Mouse (Mus musculus): ENCODE results near the gene Gprc5a. TPM values are rescaled to one million over a fixed set of nuclear protein-coding genes. Genes with fewer than 3 reads are reported as not detected.
A peak's percentile ranks its signal among the peaks of the same experiment; 100 is the strongest.

The Gprc5a gene
- under 1 TPM; 0.38 to 0.65 TPM for total RNA-seq (2021)
- long read RNA-seq, experiment 1: 0 reads
- long read RNA-seq, experiment 2: 0 reads

DNA sequence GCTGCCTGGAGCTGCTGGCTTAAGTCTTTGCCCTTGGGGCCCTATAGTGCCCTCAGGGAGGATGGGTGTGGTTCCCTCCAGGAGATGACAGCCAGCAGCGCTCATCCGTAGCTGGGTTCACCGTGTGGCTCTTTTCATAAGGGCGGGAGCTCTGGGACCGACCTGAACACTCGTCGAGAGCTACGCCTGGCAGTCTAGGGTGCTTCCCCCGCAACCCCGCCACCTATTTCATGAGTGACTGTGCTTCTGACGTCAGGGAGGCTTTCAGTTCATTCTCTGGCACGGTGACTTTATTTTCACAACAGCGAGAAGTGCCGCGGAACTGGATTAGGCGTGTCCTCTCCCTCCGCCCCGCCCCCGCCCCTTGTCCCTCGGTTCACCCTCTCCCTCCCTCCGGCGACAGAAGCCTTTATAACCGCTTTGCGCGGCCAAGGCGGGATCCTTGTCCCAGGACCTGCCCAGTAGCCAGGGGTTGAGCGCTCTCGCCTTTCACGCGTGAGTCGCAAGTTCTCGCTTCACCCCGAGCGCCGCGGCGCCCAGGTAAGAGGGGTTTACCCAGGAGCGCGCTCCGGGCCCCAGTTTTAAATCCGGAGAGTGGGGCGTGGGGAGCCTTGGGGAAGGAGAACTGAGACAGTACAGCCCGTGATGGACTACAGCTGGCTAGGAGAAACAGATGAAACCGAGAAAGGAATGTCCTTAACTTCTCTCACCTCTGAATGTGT lies at the start of gene Gprc5a:
Gene Gprc5a, plus strand, starts transcription at position 416 of the 722 bp plus-strand sequence.
- Histone ChIP-seq H3K27ac (no peak within 1 kb of the TSS), H3K4me3 (peak within 1 kb of the TSS; percentile 43)
- intact Hi-C loops (cut with DNase I): no loop called here
- DNase-seq (ENCODE audit: extremely low spot score in 1 of 2, low spot score in 2 of 2): peak in 1 of 2 experiments; percentile 21
- no peak for TF ChIP-seq CTCF (IDR thresholded peaks at IDR 0.05)

DNA sequence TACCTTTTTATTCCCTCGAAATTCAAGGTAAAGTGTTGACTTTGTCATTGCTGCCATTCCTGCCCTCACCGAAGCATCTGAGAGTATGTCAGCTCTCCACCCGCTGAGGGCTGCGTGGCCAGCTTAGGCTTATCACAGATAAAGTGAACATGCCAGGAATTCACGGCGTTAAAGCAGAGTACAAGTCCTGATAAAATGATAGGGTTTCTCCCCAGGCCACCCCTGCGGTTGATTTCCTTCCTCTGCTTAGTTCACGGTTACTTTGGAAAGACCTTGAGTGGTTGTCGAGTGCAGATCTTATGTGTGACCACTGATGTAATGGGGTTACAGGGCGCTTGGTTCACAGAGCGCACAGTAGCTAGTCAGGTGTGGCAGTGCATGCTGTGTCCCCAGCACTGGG lies 48.2 kb upstream of the Gprc5a start:
- intact Hi-C loops (cut with DNase I): loop anchor here (10.0 kb wide), 1 partner anchor 1808 kb away; the partner anchor contains the start of genes BC049715 and Wbp11
- no peak overlapping the region for H3K27ac ChIP-seq
- no peak for DNase-seq (ENCODE audit: extremely low spot score in 1 of 2, low spot score in 2 of 2)
- TF ChIP-seq CTCF (IDR thresholded peaks at IDR 0.05): no peak
- H3K4me3 ChIP-seq: no peak overlapping the region

DNA sequence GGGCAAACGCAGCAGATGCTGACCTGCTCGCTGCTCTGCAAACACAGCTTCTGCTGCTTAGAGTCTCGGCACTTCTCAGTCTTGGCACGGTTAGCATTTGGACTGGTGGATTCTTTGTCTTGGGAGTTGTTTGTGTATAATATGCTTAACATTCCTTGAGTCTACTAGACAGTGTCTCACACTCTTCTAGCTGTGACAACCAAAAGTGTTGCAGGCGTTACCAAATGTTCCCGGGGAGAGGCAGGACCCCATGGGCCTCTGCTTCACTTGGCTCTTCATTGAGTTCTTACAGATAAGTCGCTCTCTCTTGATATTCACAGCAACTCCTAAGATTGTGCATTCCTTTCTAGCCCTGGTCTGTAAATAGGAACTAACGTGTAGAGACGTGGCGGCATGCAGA lies 45.9 kb upstream of the Gprc5a start:
- H3K27ac ChIP-seq: no peak overlapping the region
- DNase-seq (ENCODE audit: extremely low spot score in 1 of 2, low spot score in 2 of 2): no peak
- intact Hi-C loops (cut with DNase I): loop anchor here (10.0 kb wide), 1 partner anchor 1805 kb away; the partner anchor contains the start of genes BC049715 and Wbp11
- no peak overlapping the region for H3K4me3 ChIP-seq
- TF ChIP-seq CTCF (IDR thresholded peaks at IDR 0.05): no peak

DNA sequence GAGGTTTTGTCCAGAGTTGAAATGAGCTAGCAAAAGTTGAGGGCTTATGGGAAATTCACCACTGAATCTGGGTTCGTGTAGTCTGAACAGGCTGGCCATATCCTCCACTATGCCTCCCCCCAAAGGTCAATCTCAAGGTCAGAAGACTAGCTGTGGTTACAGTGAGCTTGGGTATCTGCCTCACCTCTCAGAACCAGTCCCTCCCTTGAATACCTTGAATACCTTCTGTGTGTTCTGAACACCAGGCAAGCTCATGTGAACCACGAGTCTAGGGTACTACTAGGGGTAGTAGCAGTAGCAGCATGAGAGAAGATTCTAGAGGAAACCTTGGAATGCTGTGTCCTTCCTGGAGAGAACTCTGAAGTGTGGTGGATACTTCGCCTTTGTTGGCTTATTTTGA lies 43.8 kb upstream of the Gprc5a start:
- intact Hi-C loops (cut with DNase I): no loop called here
- no peak for TF ChIP-seq CTCF (IDR thresholded peaks at IDR 0.05)
- DNase-seq (ENCODE audit: extremely low spot score in 1 of 2, low spot score in 2 of 2): no peak
- no peak overlapping the region for H3K4me3 ChIP-seq
- H3K27ac ChIP-seq: no peak overlapping the region

DNA sequence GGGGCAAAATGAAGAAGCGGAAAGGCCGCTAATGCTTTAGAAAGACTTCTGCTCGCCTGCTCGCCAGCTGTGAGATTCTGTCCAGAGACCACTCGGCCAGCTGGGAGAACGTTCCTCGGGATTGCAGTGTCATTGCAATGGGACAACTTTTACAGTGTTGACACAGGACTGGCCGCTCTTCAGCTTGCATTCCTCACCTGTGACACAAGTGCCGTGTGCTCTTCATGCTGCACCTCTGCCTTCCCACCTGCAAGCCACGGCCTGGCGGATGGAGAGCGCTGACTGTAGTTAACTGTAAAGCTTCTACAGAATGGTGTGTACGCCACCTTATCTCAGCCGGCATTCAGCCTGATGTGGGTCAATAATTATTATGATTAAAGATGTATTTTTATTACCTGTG lies 42.1 kb upstream of the Gprc5a start:
- Histone ChIP-seq H3K4me3 (no peak overlapping the region), H3K27ac (no peak overlapping the region)
- no peak for DNase-seq (ENCODE audit: extremely low spot score in 1 of 2, low spot score in 2 of 2)
- intact Hi-C loops (cut with DNase I): no loop called here
- no peak for TF ChIP-seq CTCF (IDR thresholded peaks at IDR 0.05)

DNA sequence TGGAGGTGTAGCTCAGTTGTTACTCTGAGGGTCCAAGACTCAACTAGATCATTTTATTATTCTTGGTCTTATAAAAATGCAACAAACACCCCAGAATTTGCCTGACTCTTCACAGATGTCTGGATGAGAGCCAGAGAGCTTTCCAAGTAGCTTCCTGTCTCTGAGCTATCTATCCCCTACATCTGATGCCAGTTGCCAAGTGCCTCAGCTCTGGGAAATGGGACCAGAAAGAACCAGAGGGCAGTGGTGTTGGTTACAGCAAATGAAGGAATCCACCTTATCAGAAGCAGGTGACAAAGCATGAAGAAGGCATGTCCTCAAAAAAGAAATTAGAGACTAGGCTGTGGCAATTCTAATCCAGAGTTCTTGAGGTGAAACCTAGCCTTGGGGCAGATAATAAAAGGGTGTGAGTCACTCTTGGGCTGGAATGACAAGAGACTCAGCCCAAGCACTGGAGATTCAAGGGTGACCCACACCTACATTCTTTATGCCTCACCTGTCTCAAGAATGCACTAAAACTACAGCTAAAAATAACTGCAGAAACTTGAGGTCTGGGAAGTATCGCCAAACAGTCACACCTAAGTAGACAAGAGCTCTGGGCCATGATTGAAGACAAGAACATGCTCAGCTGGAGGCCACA lies 40.5 kb upstream of the Gprc5a start:
- no peak for DNase-seq (ENCODE audit: extremely low spot score in 1 of 2, low spot score in 2 of 2)
- H3K27ac ChIP-seq: no peak overlapping the region
- no peak overlapping the region for H3K4me3 ChIP-seq
- intact Hi-C loops (cut with DNase I): loop anchor here (5.0 kb wide), 1 partner anchor 57 kb away; no protein-coding TSS in a partner anchor
- TF ChIP-seq CTCF (IDR thresholded peaks at IDR 0.05): no peak

DNA sequence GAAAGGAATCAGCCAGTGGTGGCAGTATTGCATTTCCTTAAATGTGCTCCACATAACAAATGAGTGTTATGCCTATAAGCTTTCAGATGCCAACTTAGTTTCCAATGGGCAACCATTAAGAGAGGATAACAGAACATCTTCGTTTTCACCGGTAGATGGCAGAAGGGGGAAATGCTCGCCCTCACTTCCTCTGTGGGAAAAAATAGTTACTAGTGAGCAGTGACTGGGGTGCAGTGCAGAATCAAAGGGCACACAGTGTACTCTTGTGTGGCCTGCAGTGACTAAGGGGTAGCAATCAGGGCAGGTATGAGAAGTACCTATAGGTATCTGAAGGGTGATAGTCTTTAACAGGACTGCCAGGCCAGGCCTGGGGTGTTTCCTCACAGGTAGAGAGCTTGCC lies 39.2 kb upstream of the Gprc5a start:
- Histone ChIP-seq H3K4me3 (no peak overlapping the region), H3K27ac (no peak overlapping the region)
- TF ChIP-seq CTCF (IDR thresholded peaks at IDR 0.05): peak; percentile 65
- intact Hi-C loops (cut with DNase I): loop anchor here (2.0 to 5.0 kb wide), 2 partner anchors 56 to 119 kb away; no protein-coding TSS in a partner anchor
- peak in 1 of 2 experiments; percentile 26 for DNase-seq (ENCODE audit: extremely low spot score in 1 of 2, low spot score in 2 of 2)

DNA sequence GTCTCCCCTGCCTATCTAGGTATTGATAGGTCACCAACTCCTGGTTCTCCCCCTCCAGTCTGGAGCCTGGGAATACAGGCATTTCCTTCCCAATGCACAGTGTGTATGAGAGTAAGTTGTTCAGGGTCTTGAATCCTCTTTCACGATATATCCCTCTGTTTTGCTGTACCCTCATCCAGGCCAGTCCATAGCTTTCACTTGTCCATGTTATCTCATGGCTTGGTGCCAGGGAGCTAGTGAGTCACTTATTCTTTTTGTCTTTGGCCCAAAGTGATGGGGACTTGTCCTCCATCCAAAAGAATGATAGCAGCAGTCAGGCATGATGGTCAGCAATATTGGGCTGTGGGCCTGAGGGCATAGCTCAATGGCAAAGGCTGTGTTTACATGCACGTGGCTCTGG lies 38.7 kb upstream of the Gprc5a start:
- no peak overlapping the region for H3K27ac ChIP-seq
- TF ChIP-seq CTCF (IDR thresholded peaks at IDR 0.05): no peak
- DNase-seq (ENCODE audit: extremely low spot score in 1 of 2, low spot score in 2 of 2): no peak
- intact Hi-C loops (cut with DNase I): loop anchor here (2.0 to 5.0 kb wide), 2 partner anchors 56 to 118 kb away; no protein-coding TSS in a partner anchor
- H3K4me3 ChIP-seq: no peak overlapping the region

DNA sequence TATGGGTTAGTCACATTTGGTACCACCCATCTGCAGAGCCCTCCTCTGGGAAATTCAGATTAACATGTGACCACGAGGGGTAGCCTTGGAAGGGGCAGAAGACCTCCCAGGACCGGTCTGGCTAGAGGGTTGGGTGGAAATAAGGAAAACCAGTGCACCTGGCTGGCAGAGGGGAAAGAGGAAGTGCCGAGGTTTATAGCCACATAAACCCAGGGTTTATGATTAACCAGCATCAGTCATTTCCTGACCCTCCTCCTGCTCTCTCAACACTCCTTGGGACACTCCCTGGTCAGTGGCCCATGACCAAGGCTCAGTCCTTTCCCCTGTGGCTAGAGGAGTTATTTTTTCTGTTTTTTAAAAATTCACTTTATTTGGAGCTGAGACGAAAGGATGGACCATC lies 36.2 kb upstream of the Gprc5a start:
- intact Hi-C loops (cut with DNase I): loop anchor here (5.0 kb wide), 1 partner anchor 53 kb away; no protein-coding TSS in a partner anchor

DNA sequence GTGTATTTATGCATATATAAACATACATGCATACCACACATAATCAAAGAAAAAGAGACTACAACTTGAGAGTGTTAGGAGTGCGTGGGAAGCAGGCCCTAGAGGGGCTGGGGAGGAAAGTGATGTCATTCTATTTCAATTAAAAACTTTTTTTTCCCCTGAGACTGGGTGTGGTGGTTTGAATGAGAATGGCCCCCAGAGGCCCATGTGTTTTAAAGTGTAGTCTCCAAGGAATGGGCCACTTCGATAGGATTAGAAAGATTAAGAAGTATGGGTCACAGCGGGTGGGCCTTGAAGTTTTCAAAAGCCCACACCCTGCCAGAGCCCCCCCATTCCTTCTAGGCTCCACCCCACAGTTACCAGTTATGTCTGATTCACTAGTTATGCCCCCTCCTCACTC lies 26.8 kb upstream of the Gprc5a start:
- Histone ChIP-seq H3K27ac (no peak overlapping the region), H3K4me3 (no peak overlapping the region)
- intact Hi-C loops (cut with DNase I): no loop called here
- no peak for DNase-seq (ENCODE audit: extremely low spot score in 1 of 2, low spot score in 2 of 2)
- TF ChIP-seq CTCF (IDR thresholded peaks at IDR 0.05): no peak

More for the DNA sequence above, 36.2 kb upstream of the Gprc5a start:
- H3K4me3 ChIP-seq: no peak overlapping the region
- H3K27ac ChIP-seq: no peak overlapping the region
- no peak for DNase-seq (ENCODE audit: extremely low spot score in 1 of 2, low spot score in 2 of 2)
- no peak for TF ChIP-seq CTCF (IDR thresholded peaks at IDR 0.05)

DNA sequence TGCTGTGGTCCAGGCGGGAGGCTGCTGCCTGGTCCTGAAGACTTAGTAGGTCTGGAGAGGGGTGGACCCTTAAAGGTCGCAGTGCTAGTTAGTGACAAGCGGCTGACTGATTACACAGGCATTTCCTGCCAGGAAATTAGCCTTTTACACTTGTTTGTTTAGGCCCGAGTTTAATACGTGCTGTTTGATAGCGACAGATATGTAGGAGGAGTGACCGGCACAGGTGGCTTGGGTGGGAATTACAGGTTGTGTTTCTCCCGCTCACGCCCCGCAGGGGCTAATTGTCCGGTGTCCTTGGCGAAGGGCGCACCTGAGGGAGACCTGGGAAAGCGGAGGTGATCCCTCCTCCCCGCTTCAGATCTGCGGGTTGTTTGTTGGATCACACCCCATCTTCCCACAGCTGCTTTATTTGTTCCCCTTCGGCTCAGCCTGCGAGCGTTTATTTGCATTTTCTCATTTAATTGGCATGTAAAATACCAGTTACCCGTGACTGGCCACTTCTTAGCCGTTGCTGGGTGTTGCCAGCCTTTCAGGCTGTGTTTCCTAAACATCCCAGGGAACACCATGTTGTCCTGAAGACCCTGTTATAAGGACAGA lies 25.1 kb upstream of the Gprc5a start:
- TF ChIP-seq CTCF (IDR thresholded peaks at IDR 0.05): no peak
- no peak for DNase-seq (ENCODE audit: extremely low spot score in 1 of 2, low spot score in 2 of 2)
- no peak overlapping the region for H3K4me3 ChIP-seq
- intact Hi-C loops (cut with DNase I): no loop called here
- H3K27ac ChIP-seq: no peak overlapping the region

DNA sequence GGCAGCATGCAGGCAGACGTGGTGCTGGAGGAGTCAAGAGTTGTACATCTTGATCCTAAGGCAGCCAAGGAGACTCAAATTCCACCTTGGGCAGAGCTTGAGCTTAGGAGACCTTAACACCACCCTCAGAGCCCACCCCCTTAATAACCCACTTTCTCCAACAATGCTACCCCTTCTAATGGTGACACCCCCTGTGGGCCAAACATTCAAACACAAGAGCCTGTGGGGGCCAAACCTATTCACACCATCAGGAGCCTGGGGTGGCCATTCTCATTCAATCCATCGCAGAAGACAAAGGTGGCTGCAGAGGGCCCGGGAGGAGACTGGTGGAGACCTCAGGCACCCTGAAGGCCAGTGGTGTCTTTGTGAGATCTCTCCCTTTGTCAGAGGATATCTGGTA lies 23.5 kb upstream of the Gprc5a start:
- no peak for DNase-seq (ENCODE audit: extremely low spot score in 1 of 2, low spot score in 2 of 2)
- TF ChIP-seq CTCF (IDR thresholded peaks at IDR 0.05): no peak
- H3K27ac ChIP-seq: no peak overlapping the region
- no peak overlapping the region for H3K4me3 ChIP-seq
- intact Hi-C loops (cut with DNase I): no loop called here

Measured in left cerebral cortex, adult 2 months (tissue).